Mouse (Mus musculus): ENCODE measurements around the gene Hykk.

GRCm38 (mm10) chr9:54980674-54981073 is 63.6 kb downstream of the Hykk start, which contains the start of gene Chrna5:
- no peak for TF ChIP-seq GATA1 (IDR thresholded peaks at IDR 0.05; ENCODE audit: low read depth, low read length)
- TF ChIP-seq CTCF (IDR thresholded peaks at IDR 0.05 in 2 of 3, conservative IDR thresholded peaks at IDR 0.05 in 1 of 3; ENCODE audit: control insufficient read depth in 1 of 3, insufficient read depth in 1 of 3, low read depth in 2 of 3, low read length in 3 of 3, poor library complexity in 1 of 3, severe bottlenecking in 1 of 3), result no peak
- no peak for TF ChIP-seq POLR2A (IDR thresholded peaks at IDR 0.05; ENCODE audit: control insufficient read depth in 1 of 2, insufficient read depth in 1 of 2, low read depth in 1 of 2, low read length in 2 of 2, poor library complexity in 1 of 2)
- TF ChIP-seq USF2 (IDR thresholded peaks at IDR 0.05; ENCODE audit: borderline replicate concordance in 1 of 2, insufficient read depth in 1 of 2, low read depth in 1 of 2, low read length in 2 of 2), result no peak
- TF ChIP-seq MAX (IDR thresholded peaks at IDR 0.05; ENCODE audit: low read length), result no peak
- no peak for TF ChIP-seq GABPA (IDR thresholded peaks at IDR 0.05; ENCODE audit: low read depth, low read length)
- TF ChIP-seq TBP (IDR thresholded peaks at IDR 0.05; ENCODE audit: low read depth, low read length), result no peak
- TF ChIP-seq CHD2 (IDR thresholded peaks at IDR 0.05; ENCODE audit: low read length), result no peak
- TF ChIP-seq ZC3H11A (IDR thresholded peaks at IDR 0.05; ENCODE audit: low read depth, low read length), result no peak
- TF ChIP-seq TCF12 (IDR thresholded peaks at IDR 0.05; ENCODE audit: low read depth, low read length), result no peak
